Mouse (Mus musculus): ENCODE data around the gene Tor3a.

- TF ChIP-seq CTCF (IDR thresholded peaks at IDR 0.05; ENCODE audit: low read depth) (no peak), EP300 (optimal IDR thresholded peaks at IDR 0.05) (no peak)
These were observed 5.4 kb upstream of the Tor3a start for GRCm38 (mm10) chr1:156679599-156679998.

Measured in stomach, postnatal 0 days (tissue).